Mouse (Mus musculus): Measurements from ENCODE around the gene Klhl35. TPM values are rescaled to one million over a fixed set of nuclear protein-coding genes. Genes with fewer than 3 reads are reported as not detected.

The Klhl35 gene
- polyA plus RNA-seq, 1 experiment: 0.16 TPM

- Histone ChIP-seq H3K36me3 (ENCODE audit: control insufficient read depth, insufficient read depth, low read length) (no peaks in the 10 kb centered on the region), H3K27ac (ENCODE audit: insufficient read depth, low read depth, low read length) (no peak overlapping the region), H3K4me1 (ENCODE audit: control insufficient read depth, insufficient read depth, low read length) (peaks cover 14% of the 10 kb centered on the region), H3K4me3 (ENCODE audit: insufficient read depth, low read depth, low read length) (no peak overlapping the region), H3K27me3 (replicated peaks; ENCODE audit: control insufficient read depth, insufficient read depth, low read length) (no peaks in the 10 kb centered on the region)
- TF ChIP-seq POLR2A (IDR thresholded peaks at IDR 0.05; ENCODE audit: low read depth, low read length) (no peak), CTCF (conservative IDR thresholded peaks at IDR 0.05; ENCODE audit: insufficient read depth, insufficient read length, low read depth, low read length) (0 out of 2 replicates have a peak, but pooled peaks have one; percentile 15)
- DNase-seq: no peak
- 80% methylated on average over 10 of the region's 10 CpGs for WGBS
Measured at GRCm38 (mm10) chr7:99438881-99439280, 26.9 kb upstream of the Klhl35 start.

GRCm38 (mm10) chr7:99441534-99442072 lies 24.2 kb upstream of the Klhl35 start:
- Histone ChIP-seq H3K36me3 (ENCODE audit: control insufficient read depth, insufficient read depth, low read length) (no peaks in the 10 kb centered on the region), H3K27me3 (replicated peaks; ENCODE audit: control insufficient read depth, insufficient read depth, low read length) (no peaks in the 10 kb centered on the region), H3K27ac (ENCODE audit: insufficient read depth, low read depth, low read length) (no peak overlapping the region), H3K4me1 (ENCODE audit: control insufficient read depth, insufficient read depth, low read length) (peaks cover 14% of the 10 kb centered on the region), H3K4me3 (ENCODE audit: insufficient read depth, low read depth, low read length) (no peak overlapping the region)
- 8% methylated on average over 6 of the region's 6 CpGs for whole genome bisulfite sequencing
- DNase-seq: peak; percentile 90
- no peak for TF ChIP-seq POLR2A (IDR thresholded peaks at IDR 0.05; ENCODE audit: low read depth, low read length)
- no peak for TF ChIP-seq CTCF (conservative IDR thresholded peaks at IDR 0.05; ENCODE audit: insufficient read depth, insufficient read length, low read depth, low read length)

- no peak for DNase-seq
- Histone ChIP-seq H3K4me3 (ENCODE audit: insufficient read depth, low read depth, low read length) (no peak overlapping the region), H3K4me1 (ENCODE audit: control insufficient read depth, insufficient read depth, low read length) (peaks cover 14% of the 10 kb centered on the region), H3K36me3 (ENCODE audit: control insufficient read depth, insufficient read depth, low read length) (no peaks in the 10 kb centered on the region), H3K27ac (ENCODE audit: insufficient read depth, low read depth, low read length) (no peak overlapping the region), H3K27me3 (replicated peaks; ENCODE audit: control insufficient read depth, insufficient read depth, low read length) (no peaks in the 10 kb centered on the region)
- TF ChIP-seq POLR2A (IDR thresholded peaks at IDR 0.05; ENCODE audit: low read depth, low read length) (no peak), CTCF (conservative IDR thresholded peaks at IDR 0.05; ENCODE audit: insufficient read depth, insufficient read length, low read depth, low read length) (no peak)
- 74% methylated on average over 5 of the region's 5 CpGs for WGBS
Measured at GRCm38 (mm10) chr7:99443164-99443563, 22.6 kb upstream of the Klhl35 start.

- no peak overlapping the region for H3K4me3 ChIP-seq (ENCODE audit: insufficient read depth, low read depth, low read length)
- H3K27ac ChIP-seq (ENCODE audit: insufficient read depth, low read depth, low read length): no peak overlapping the region
- WGBS: 83% methylated on average over 6 of the region's 6 CpGs
- TF ChIP-seq POLR2A (IDR thresholded peaks at IDR 0.05; ENCODE audit: low read depth, low read length) (no peak), CTCF (conservative IDR thresholded peaks at IDR 0.05; ENCODE audit: insufficient read depth, insufficient read length, low read depth, low read length) (peak; percentile 41)
- no peak for DNase-seq
- no peaks in the 10 kb centered on the region for H3K36me3 ChIP-seq (ENCODE audit: control insufficient read depth, insufficient read depth, low read length)
- no peaks in the 10 kb centered on the region for H3K27me3 ChIP-seq (replicated peaks; ENCODE audit: control insufficient read depth, insufficient read depth, low read length)
- H3K4me1 ChIP-seq (ENCODE audit: control insufficient read depth, insufficient read depth, low read length): peaks cover 14% of the 10 kb centered on the region
Measured at GRCm38 (mm10) chr7:99444012-99444411, 21.8 kb upstream of the Klhl35 start.

GRCm38 (mm10) chr7:99445833-99446232 lies 20.0 kb upstream of the Klhl35 start:
- 100% methylated on average over 2 of the region's 2 CpGs for WGBS

GRCm38 (mm10) chr7:99447323-99447722 lies 18.5 kb upstream of the Klhl35 start:
- WGBS: 88% methylated on average over 5 of the region's 5 CpGs
- no peak for DNase-seq
- H3K4me3 ChIP-seq (ENCODE audit: insufficient read depth, low read depth, low read length): no peak overlapping the region
- H3K36me3 ChIP-seq (ENCODE audit: control insufficient read depth, insufficient read depth, low read length): no peaks in the 10 kb centered on the region
- no peak for TF ChIP-seq CTCF (conservative IDR thresholded peaks at IDR 0.05; ENCODE audit: insufficient read depth, insufficient read length, low read depth, low read length)
- no peaks in the 10 kb centered on the region; the same call in 1 of the 2 replicates for H3K4me1 ChIP-seq (ENCODE audit: control insufficient read depth, insufficient read depth, low read length)
- no peaks in the 10 kb centered on the region for H3K27me3 ChIP-seq (replicated peaks; ENCODE audit: control insufficient read depth, insufficient read depth, low read length)
- no peak overlapping the region for H3K27ac ChIP-seq (ENCODE audit: insufficient read depth, low read depth, low read length)

More at GRCm38 (mm10) chr7:99445833-99446232, 20.0 kb upstream of the Klhl35 start:
- Histone ChIP-seq H3K27ac (ENCODE audit: insufficient read depth, low read depth, low read length) (no peak overlapping the region), H3K27me3 (replicated peaks; ENCODE audit: control insufficient read depth, insufficient read depth, low read length) (no peaks in the 10 kb centered on the region), H3K36me3 (ENCODE audit: control insufficient read depth, insufficient read depth, low read length) (no peaks in the 10 kb centered on the region), H3K4me1 (ENCODE audit: control insufficient read depth, insufficient read depth, low read length) (peaks cover 14% of the 10 kb centered on the region), H3K4me3 (ENCODE audit: insufficient read depth, low read depth, low read length) (no peak overlapping the region)
- no peak for DNase-seq
- TF ChIP-seq POLR2A (IDR thresholded peaks at IDR 0.05; ENCODE audit: low read depth, low read length) (no peak), CTCF (conservative IDR thresholded peaks at IDR 0.05; ENCODE audit: insufficient read depth, insufficient read length, low read depth, low read length) (peak; percentile 38; the same call in 1 of the 2 replicates)

- no peaks in the 10 kb centered on the region for H3K27me3 ChIP-seq (replicated peaks; ENCODE audit: control insufficient read depth, insufficient read depth, low read length)
- TF ChIP-seq CTCF (conservative IDR thresholded peaks at IDR 0.05; ENCODE audit: insufficient read depth, insufficient read length, low read depth, low read length) (no peak), POLR2A (IDR thresholded peaks at IDR 0.05; ENCODE audit: low read depth, low read length) (no peak)
- H3K27ac ChIP-seq (ENCODE audit: insufficient read depth, low read depth, low read length): no peak overlapping the region
- no peaks in the 10 kb centered on the region for H3K36me3 ChIP-seq (ENCODE audit: control insufficient read depth, insufficient read depth, low read length)
- WGBS: 73% methylated on average over 5 of the region's 5 CpGs
- no peaks in the 10 kb centered on the region for H3K4me1 ChIP-seq (ENCODE audit: control insufficient read depth, insufficient read depth, low read length)
- H3K4me3 ChIP-seq (ENCODE audit: insufficient read depth, low read depth, low read length): no peak overlapping the region
- no peak for DNase-seq
Measured at GRCm38 (mm10) chr7:99448619-99449018, 17.2 kb upstream of the Klhl35 start.
